Mouse (Mus musculus) myocyte (in vitro differentiated cells): Measurements from ENCODE around the gene Ehbp1. TPM values are rescaled to one million over a fixed set of nuclear protein-coding genes. Genes with fewer than 3 reads are reported as not detected.

Source experiments
- H3K27me3 ChIP-seq: one replicate; pipeline ENCODE4 v1.6.1; 2011; ENCODE audit not compliant: control insufficient read depth, insufficient read depth, insufficient read length
- H3K36me3 ChIP-seq: one replicate; pipeline ENCODE4 v1.6.1; 2011; ENCODE audit not compliant: control insufficient read depth, insufficient read depth
- H3K4me2 ChIP-seq: one replicate; pipeline ENCODE4 v1.6.1; 2011; ENCODE audit warnings: low read depth, control low read depth
- H3K4me3 ChIP-seq: one replicate; pipeline ENCODE4 v1.5.1; 2011; ENCODE audit warnings: mild to moderate bottlenecking, control low read depth, moderate library complexity
- H3K79me2 ChIP-seq: one replicate; pipeline ENCODE4 v1.6.1; 2011; ENCODE audit not compliant: control insufficient read depth, insufficient read depth
- H3ac ChIP-seq: one replicate; pipeline ENCODE4 v1.6.1; 2011; ENCODE audit not compliant: control insufficient read depth, insufficient read length
- CEBPB ChIP-seq: IDR thresholded peaks from 2 replicates; pipeline ENCODE4 v1.6.1; 2011; ENCODE audit warnings: mild to moderate bottlenecking, moderate library complexity; ENCODE audit not compliant: poor library complexity, insufficient read depth, severe bottlenecking
- E2F4 ChIP-seq: IDR thresholded peaks from one replicate; pipeline ENCODE4 v1.6.1; 2011; ENCODE audit warnings: mild to moderate bottlenecking, control low read depth, moderate library complexity; ENCODE audit not compliant: insufficient read depth
- MAX ChIP-seq: IDR thresholded peaks from one replicate; pipeline ENCODE4 v1.6.1; 2011; ENCODE audit warnings: low read depth, mild to moderate bottlenecking, control low read depth
- MYOD1 ChIP-seq, 3 experiments: IDR thresholded peaks; one replicate each; pipeline ENCODE4 v1.6.1; 2011; ENCODE audit warnings: control low read depth in 2 of 3, low read depth in 2 of 3, mild to moderate bottlenecking in 2 of 3, moderate library complexity in 1 of 3; ENCODE audit not compliant: insufficient read length in 2 of 3, control insufficient read depth in 1 of 3
- MYOG ChIP-seq, 3 experiments: IDR thresholded peaks; one replicate each; pipeline ENCODE4 v1.6.1; 2011; ENCODE audit warnings: control low read depth in 2 of 3, low read depth in 2 of 3, mild to moderate bottlenecking in 2 of 3; ENCODE audit not compliant: insufficient read length in 2 of 3, control insufficient read depth in 1 of 3, insufficient read depth in 1 of 3
- POLR2A ChIP-seq: IDR thresholded peaks from one replicate; pipeline ENCODE4 v1.6.1; 2011; ENCODE audit warnings: low read depth, mild to moderate bottlenecking, control low read depth, moderate library complexity; ENCODE audit not compliant: insufficient read length
- POLR2AphosphoS2 ChIP-seq: IDR thresholded peaks from one replicate; pipeline ENCODE4 v1.6.1; 2011; ENCODE audit warnings: low read depth, control low read depth; ENCODE audit not compliant: insufficient read length
- REST ChIP-seq: IDR thresholded peaks from one replicate; pipeline ENCODE4 v1.6.1; 2011; ENCODE audit warnings: mild to moderate bottlenecking, control low read depth, moderate library complexity; ENCODE audit not compliant: insufficient read depth, insufficient read length
- SRF ChIP-seq: IDR thresholded peaks from one replicate; pipeline ENCODE4 v1.6.1; 2011; ENCODE audit warnings: low read depth; ENCODE audit not compliant: control insufficient read depth, insufficient read length
- TCF12 ChIP-seq: IDR thresholded peaks from one replicate; pipeline ENCODE4 v1.6.1; 2011; ENCODE audit warnings: mild to moderate bottlenecking, control low read depth; ENCODE audit not compliant: poor library complexity, insufficient read depth, severe bottlenecking
- TCF3 ChIP-seq: IDR thresholded peaks from one replicate; pipeline ENCODE4 v1.6.1; 2011; ENCODE audit warnings: low read depth, control low read depth; ENCODE audit not compliant: insufficient read length
- USF1 ChIP-seq: IDR thresholded peaks from one replicate; pipeline ENCODE4 v1.6.1; 2011; ENCODE audit warnings: low read depth, mild to moderate bottlenecking, control low read depth, moderate library complexity
- polyA plus RNA-seq: library from polyadenylated mRNA; unstranded; fragments of >200 nt; fragmentation: generic; extraction: Trizol; gene quantifications from one replicate; pipeline ENCODE4 v1.2.1, GENCODE M21; 2012; ENCODE audit warnings: missing spikeins

Ehbp1 gene
- polyA plus RNA-seq, 1 experiment, result 4.0 TPM

DNA sequence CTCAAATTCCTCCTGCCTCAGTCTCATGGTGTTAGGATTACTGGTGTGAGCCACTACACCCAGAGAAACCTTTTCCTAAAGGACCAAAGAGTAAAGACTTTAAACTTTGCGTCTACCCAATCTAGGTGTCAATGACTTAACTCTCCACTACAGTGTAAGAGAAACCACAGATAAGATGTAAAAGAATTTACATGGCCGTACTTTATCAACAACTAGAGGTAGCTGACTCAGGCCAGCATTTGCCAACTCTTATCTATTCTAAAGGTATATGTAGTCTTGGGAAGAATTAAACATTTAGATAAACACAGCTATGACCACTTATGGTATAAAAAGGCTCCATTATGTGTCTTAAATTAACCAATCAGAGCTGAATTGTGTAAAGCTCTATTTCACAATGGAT, 67.9 kb downstream of the Ehbp1 start:
- no peak overlapping the region for H3K4me2 ChIP-seq
- no peak overlapping the region for H3ac ChIP-seq
- no peaks in the 10 kb centered on the region for H3K36me3 ChIP-seq
- no peaks in the 10 kb centered on the region for H3K79me2 ChIP-seq
- H3K4me3 ChIP-seq, result no peak overlapping the region
- TF ChIP-seq MYOG (IDR thresholded peaks at IDR 0.05; ENCODE audit: control insufficient read depth in 1 of 3, insufficient read depth in 1 of 3, insufficient read length in 2 of 3, low read depth in 2 of 3) (no peak), REST (no peak), SRF (no peak)
- no peaks in the 10 kb centered on the region for H3K27me3 ChIP-seq

DNA sequence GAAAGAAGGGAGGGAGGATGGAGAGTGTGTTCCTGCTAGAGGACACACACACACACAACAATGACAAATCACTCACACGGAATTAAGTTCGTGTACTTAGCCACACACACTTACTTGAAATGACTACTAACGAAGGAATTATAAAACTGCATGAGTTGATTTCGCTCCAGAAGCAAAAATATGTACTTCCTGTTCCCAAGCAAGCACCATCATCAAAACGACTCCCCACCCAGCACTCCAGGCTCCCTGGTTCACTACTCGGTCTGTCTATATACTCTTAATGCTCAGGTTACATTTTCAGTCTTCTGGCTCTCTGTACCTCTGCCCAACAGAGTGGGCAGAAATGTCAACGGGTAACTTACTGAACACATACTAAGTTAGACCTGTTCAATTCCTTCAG, 68.7 kb downstream of the Ehbp1 start:
- Histone ChIP-seq H3ac (no peak overlapping the region), H3K79me2 (no peaks in the 10 kb centered on the region), H3K27me3 (no peaks in the 10 kb centered on the region), H3K36me3 (no peaks in the 10 kb centered on the region), H3K4me3 (no peak overlapping the region), H3K4me2 (no peak overlapping the region)
- no peak for TF ChIP-seq TCF3
- no peak for TF ChIP-seq USF1
- TF ChIP-seq MYOD1 (IDR thresholded peaks at IDR 0.05; ENCODE audit: control insufficient read depth in 1 of 3, insufficient read length in 2 of 3, low read depth in 2 of 3), result no peak
- no peak for TF ChIP-seq E2F4
- TF ChIP-seq TCF12, result no peak
- TF ChIP-seq CEBPB, result no peak

- no peaks in the 10 kb centered on the region for H3K27me3 ChIP-seq
- H3K4me2 ChIP-seq, result no peak overlapping the region
Observed at GRCm38 (mm10) chr11:22271889-22272288, 70.2 kb downstream of the Ehbp1 start.

GRCm38 (mm10) chr11:22269643-22270042, 72.4 kb downstream of the Ehbp1 start:
- no peak overlapping the region for H3K4me3 ChIP-seq
- no peak overlapping the region for H3K4me2 ChIP-seq
- no peaks in the 10 kb centered on the region for H3K79me2 ChIP-seq
- H3K36me3 ChIP-seq, result no peaks in the 10 kb centered on the region
- TF ChIP-seq MAX (no peak), REST (no peak), TCF3 (no peak), USF1 (no peak), SRF (no peak), MYOG (IDR thresholded peaks at IDR 0.05; ENCODE audit: control insufficient read depth in 1 of 3, insufficient read depth in 1 of 3, insufficient read length in 2 of 3, low read depth in 2 of 3) (no peak), CEBPB (no peak), POLR2AphosphoS2 (no peak), MYOD1 (IDR thresholded peaks at IDR 0.05; ENCODE audit: control insufficient read depth in 1 of 3, insufficient read length in 2 of 3, low read depth in 2 of 3) (no peak), E2F4 (no peak), POLR2A (no peak), TCF12 (no peak)
- H3ac ChIP-seq, result no peak overlapping the region
- no peaks in the 10 kb centered on the region for H3K27me3 ChIP-seq

More at GRCm38 (mm10) chr11:22271889-22272288, 70.2 kb downstream of the Ehbp1 start:
- no peak overlapping the region for H3K4me3 ChIP-seq
- no peak for TF ChIP-seq SRF
- no peak for TF ChIP-seq POLR2A
- TF ChIP-seq TCF3, result no peak
- TF ChIP-seq MAX, result no peak
- TF ChIP-seq MYOD1 (IDR thresholded peaks at IDR 0.05; ENCODE audit: control insufficient read depth in 1 of 3, insufficient read length in 2 of 3, low read depth in 2 of 3), result no peak
- TF ChIP-seq REST, result no peak
- TF ChIP-seq TCF12, result no peak
- TF ChIP-seq E2F4, result no peak
- TF ChIP-seq CEBPB, result no peak
- TF ChIP-seq POLR2AphosphoS2, result no peak
- TF ChIP-seq MYOG (IDR thresholded peaks at IDR 0.05; ENCODE audit: control insufficient read depth in 1 of 3, insufficient read depth in 1 of 3, insufficient read length in 2 of 3, low read depth in 2 of 3), result no peak
- no peak for TF ChIP-seq USF1
- no peak overlapping the region for H3ac ChIP-seq
- no peaks in the 10 kb centered on the region for H3K36me3 ChIP-seq
- H3K79me2 ChIP-seq, result no peaks in the 10 kb centered on the region

- Histone ChIP-seq H3K4me2 (no peak overlapping the region), H3K36me3 (no peaks in the 10 kb centered on the region), H3K27me3 (no peaks in the 10 kb centered on the region), H3K79me2 (no peaks in the 10 kb centered on the region), H3ac (no peak overlapping the region), H3K4me3 (no peak overlapping the region)
- TF ChIP-seq MYOG (IDR thresholded peaks at IDR 0.05; ENCODE audit: control insufficient read depth in 1 of 3, insufficient read depth in 1 of 3, insufficient read length in 2 of 3, low read depth in 2 of 3) (no peak), TCF3 (no peak), REST (no peak)
Observed at GRCm38 (mm10) chr11:22269173-22269572, 72.9 kb downstream of the Ehbp1 start.
